Mouse (Mus musculus) liver, embryonic 15.5 days (tissue): ENCODE results near the gene Apbb2. TPM values are rescaled to one million over a fixed set of nuclear protein-coding genes. Genes with fewer than 3 reads are reported as not detected.

Experiments
- ATAC-seq: fragments of 200-750 bp; cut with Nextera tagmentation; 2 replicates; pipeline ENCODE4 v1.8.0; 2017; ENCODE audit warnings: moderate number of reproducible peaks, mild to moderate bottlenecking, moderate library complexity; ENCODE audit not compliant: insufficient read depth
- H3K27ac ChIP-seq: fragments of 300-500 bp; sonication (generic); replicated peaks from 2 replicates; pipeline ENCODE4 v1.5.1; 2015; ENCODE audit warnings: mild to moderate bottlenecking, inconsistent platforms
- H3K27me3 ChIP-seq: fragments of 300-500 bp; sonication (generic); 2 replicates; pipeline ENCODE4 v1.6.1; 2015; ENCODE audit warnings: mild to moderate bottlenecking, inconsistent platforms
- H3K36me3 ChIP-seq: fragments of 300-500 bp; sonication (generic); replicated peaks from 2 replicates; pipeline ENCODE4 v1.6.1; 2015; ENCODE audit warnings: moderate library complexity, mild to moderate bottlenecking, inconsistent platforms
- H3K4me1 ChIP-seq: fragments of 300-500 bp; sonication (generic); replicated peaks from 2 replicates; pipeline ENCODE4 v1.6.1; 2015; ENCODE audit warnings: inconsistent platforms
- H3K4me2 ChIP-seq: fragments of 300-500 bp; sonication (generic); 2 replicates; pipeline ENCODE4 v1.6.1; 2015; ENCODE audit warnings: moderate library complexity, mild to moderate bottlenecking, inconsistent platforms
- H3K4me3 ChIP-seq: fragments of 300-500 bp; sonication (generic); replicated peaks from 2 replicates; pipeline ENCODE4 v1.5.1; 2015; ENCODE audit warnings: mild to moderate bottlenecking, inconsistent platforms
- H3K9ac ChIP-seq: fragments of 300-500 bp; sonication (generic); 2 replicates; pipeline ENCODE4 v1.6.1; 2015; ENCODE audit warnings: moderate library complexity, mild to moderate bottlenecking, inconsistent platforms
- H3K9me3 ChIP-seq: fragments of 300-500 bp; sonication (generic); replicated peaks from 2 replicates; pipeline ENCODE4 v1.6.1; 2016; ENCODE audit warnings: inconsistent platforms
- WGBS: fragments of 180-500 bp; shearing (Covaris S2); methylation state at CpG from one replicate; pipeline ENCODE4 v1.1.7; 2015; ENCODE audit warnings: mixed read lengths; ENCODE audit not compliant: insufficient replicate concordance; 5-methylcytosine and 5-hydroxymethylcytosine counted together
- polyA plus RNA-seq: library from polyadenylated mRNA; unstranded; fragments of >200 nt; fragmentation: Nextera tagmentation; extraction: Ambion mirVana; gene quantifications from 2 replicates; pipeline ENCODE4 v1.2.1, GENCODE M21; 2015

Apbb2 gene
- polyA plus RNA-seq, 1 experiment from 2014 or later = 4.8 TPM

GRCm38 (mm10) chr5:66399264-66399620 lies 219.3 kb downstream of the Apbb2 start:
- ATAC-seq = no peak
- no peak overlapping the region for H3K4me3 ChIP-seq

GRCm38 (mm10) chr5:66398530-66399263 lies 219.9 kb downstream of the Apbb2 start:
- H3K9me3 ChIP-seq = no peaks in the 10 kb centered on the region
- no peak overlapping the region for H3K4me2 ChIP-seq
- H3K9ac ChIP-seq = no peak overlapping the region
- H3K27me3 ChIP-seq = no peaks in the 10 kb centered on the region
- 53% methylated on average over 5 of the region's 5 CpGs for WGBS
- H3K4me1 ChIP-seq = no peaks in the 10 kb centered on the region
- H3K36me3 ChIP-seq = no peaks in the 10 kb centered on the region
- ATAC-seq = no peak
- no peak overlapping the region for H3K27ac ChIP-seq
- H3K4me3 ChIP-seq = no peak overlapping the region

More at GRCm38 (mm10) chr5:66399264-66399620, 219.3 kb downstream of the Apbb2 start:
- Histone ChIP-seq H3K27me3 (no peaks in the 10 kb centered on the region), H3K9me3 (no peaks in the 10 kb centered on the region), H3K9ac (no peak overlapping the region), H3K4me1 (no peaks in the 10 kb centered on the region), H3K4me2 (no peak overlapping the region), H3K36me3 (no peaks in the 10 kb centered on the region), H3K27ac (no peak overlapping the region)
- 44% methylated on average over 2 of the region's 2 CpGs for WGBS

GRCm38 (mm10) chr5:66393767-66394446 lies 224.7 kb downstream of the Apbb2 start:
- no peak for ATAC-seq
- Histone ChIP-seq H3K27me3 (no peaks in the 10 kb centered on the region), H3K4me2 (no peak overlapping the region), H3K4me3 (no peak overlapping the region), H3K9me3 (no peaks in the 10 kb centered on the region), H3K4me1 (no peaks in the 10 kb centered on the region), H3K9ac (no peak overlapping the region), H3K27ac (no peak overlapping the region), H3K36me3 (no peaks in the 10 kb centered on the region)
- 60% methylated on average over 10 of the region's 10 CpGs for WGBS

- Histone ChIP-seq H3K27ac (no peak overlapping the region), H3K36me3 (no peaks in the 10 kb centered on the region), H3K9me3 (no peaks in the 10 kb centered on the region), H3K9ac (no peak overlapping the region), H3K4me3 (no peak overlapping the region), H3K4me2 (no peak overlapping the region), H3K4me1 (no peaks in the 10 kb centered on the region), H3K27me3 (no peaks in the 10 kb centered on the region)
- 68% methylated on average over 18 of the region's 18 CpGs for WGBS
- no peak for ATAC-seq
These were observed 225.6 kb downstream of the Apbb2 start for GRCm38 (mm10) chr5:66392861-66393529.

- Histone ChIP-seq H3K36me3 (no peaks in the 10 kb centered on the region), H3K27ac (no peak overlapping the region), H3K4me3 (no peak overlapping the region), H3K9ac (no peak overlapping the region), H3K4me1 (no peaks in the 10 kb centered on the region), H3K27me3 (no peaks in the 10 kb centered on the region), H3K4me2 (no peak overlapping the region), H3K9me3 (no peaks in the 10 kb centered on the region)
- WGBS = 73% methylated on average over 11 of the region's 11 CpGs
- no peak for ATAC-seq
These were observed 226.8 kb downstream of the Apbb2 start for GRCm38 (mm10) chr5:66391771-66392170.

- Histone ChIP-seq H3K4me1 (no peaks in the 10 kb centered on the region), H3K4me3 (no peak overlapping the region), H3K4me2 (no peak overlapping the region), H3K9ac (no peak overlapping the region), H3K27ac (no peak overlapping the region), H3K36me3 (no peaks in the 10 kb centered on the region), H3K27me3 (no peaks in the 10 kb centered on the region), H3K9me3 (no peaks in the 10 kb centered on the region)
- ATAC-seq = no peak
- 69% methylated on average over 5 of the region's 5 CpGs for WGBS
These were observed 227.3 kb downstream of the Apbb2 start for GRCm38 (mm10) chr5:66391299-66391698.

GRCm38 (mm10) chr5:66390567-66390966 lies 228.0 kb downstream of the Apbb2 start:
- H3K4me2 ChIP-seq = no peak overlapping the region
- WGBS = 65% methylated on average over 6 of the region's 6 CpGs

GRCm38 (mm10) chr5:66387481-66387880 lies 231.1 kb downstream of the Apbb2 start:
- H3K9ac ChIP-seq = no peak overlapping the region
- H3K4me3 ChIP-seq = no peak overlapping the region
- no peaks in the 10 kb centered on the region for H3K9me3 ChIP-seq
- no peak for ATAC-seq
- no peak overlapping the region for H3K27ac ChIP-seq
- WGBS = 59% methylated on average over 8 of the region's 8 CpGs
- H3K27me3 ChIP-seq = no peaks in the 10 kb centered on the region
- H3K4me2 ChIP-seq = no peak overlapping the region
- H3K4me1 ChIP-seq = no peaks in the 10 kb centered on the region
- H3K36me3 ChIP-seq = no peaks in the 10 kb centered on the region

More at GRCm38 (mm10) chr5:66390567-66390966, 228.0 kb downstream of the Apbb2 start:
- no peak overlapping the region for H3K9ac ChIP-seq
- H3K27ac ChIP-seq = no peak overlapping the region
- no peak for ATAC-seq
- no peaks in the 10 kb centered on the region for H3K4me1 ChIP-seq
- H3K27me3 ChIP-seq = no peaks in the 10 kb centered on the region
- H3K4me3 ChIP-seq = no peak overlapping the region
- H3K9me3 ChIP-seq = no peaks in the 10 kb centered on the region
- H3K36me3 ChIP-seq = no peaks in the 10 kb centered on the region

GRCm38 (mm10) chr5:66385636-66386035 lies 232.9 kb downstream of the Apbb2 start:
- Histone ChIP-seq H3K27me3 (no peaks in the 10 kb centered on the region), H3K4me3 (no peak overlapping the region), H3K9me3 (no peaks in the 10 kb centered on the region), H3K27ac (no peak overlapping the region), H3K4me2 (no peak overlapping the region), H3K36me3 (no peaks in the 10 kb centered on the region), H3K4me1 (no peaks in the 10 kb centered on the region), H3K9ac (no peak overlapping the region)
- no peak for ATAC-seq
- 31% methylated on average over 3 of the region's 3 CpGs for WGBS

GRCm38 (mm10) chr5:66384806-66385446 lies 233.7 kb downstream of the Apbb2 start:
- Histone ChIP-seq H3K4me3 (no peak overlapping the region), H3K9me3 (no peaks in the 10 kb centered on the region), H3K4me2 (no peak overlapping the region), H3K27ac (no peak overlapping the region), H3K27me3 (no peaks in the 10 kb centered on the region), H3K4me1 (no peaks in the 10 kb centered on the region), H3K9ac (no peak overlapping the region), H3K36me3 (no peaks in the 10 kb centered on the region)
- 61% methylated on average over 6 of the region's 6 CpGs for WGBS
- no peak for ATAC-seq

GRCm38 (mm10) chr5:66384114-66384513 lies 234.5 kb downstream of the Apbb2 start:
- 57% methylated on average over 5 of the region's 5 CpGs for WGBS
- no peak overlapping the region for H3K4me2 ChIP-seq
- no peak overlapping the region for H3K4me3 ChIP-seq
- H3K4me1 ChIP-seq = no peaks in the 10 kb centered on the region
- H3K27ac ChIP-seq = no peak overlapping the region
- ATAC-seq = no peak
- H3K36me3 ChIP-seq = no peaks in the 10 kb centered on the region
- H3K27me3 ChIP-seq = no peaks in the 10 kb centered on the region
- no peaks in the 10 kb centered on the region for H3K9me3 ChIP-seq
- no peak overlapping the region for H3K9ac ChIP-seq
